Mouse (Mus musculus) liver, embryonic 16.5 days (tissue): ENCODE results near the gene Ffar2. TPM values are rescaled to one million over a fixed set of nuclear protein-coding genes. Genes with fewer than 3 reads are reported as not detected.
A peak's percentile ranks its signal among the peaks of the same experiment; 100 is the strongest.

Experiments
- ATAC-seq: fragments of 200-750 bp; cut with Nextera tagmentation; 2 replicates; pipeline ENCODE4 v1.8.0; 2017; ENCODE audit warnings: low read depth, mild to moderate bottlenecking, moderate number of reproducible peaks, moderate library complexity
- H3K27ac ChIP-seq: fragments of 300-500 bp; sonication (generic); 2 replicates; pipeline ENCODE4 v1.5.1; 2014; ENCODE audit warnings: mild to moderate bottlenecking, low read length
- H3K27me3 ChIP-seq: fragments of 300-500 bp; sonication (generic); 2 replicates; pipeline ENCODE4 v1.6.1; 2014; ENCODE audit warnings: low read depth, low read length, mixed read lengths; ENCODE audit not compliant: control insufficient read depth, insufficient read depth
- H3K36me3 ChIP-seq: fragments of 300-500 bp; sonication (generic); 2 replicates; pipeline ENCODE4 v1.6.1; 2014; ENCODE audit warnings: mild to moderate bottlenecking; ENCODE audit not compliant: control insufficient read depth, insufficient read depth
- H3K4me1 ChIP-seq: fragments of 300-500 bp; sonication (generic); 2 replicates; pipeline ENCODE4 v1.6.1; 2014; ENCODE audit warnings: low read depth, low read length, mixed read lengths; ENCODE audit not compliant: control insufficient read depth
- H3K4me2 ChIP-seq: fragments of 300-500 bp; sonication (generic); 2 replicates; pipeline ENCODE4 v1.6.1; 2014; ENCODE audit warnings: low read depth, low read length, mixed read lengths
- H3K4me3 ChIP-seq: fragments of 300-500 bp; sonication (generic); 2 replicates; pipeline ENCODE4 v1.5.1; 2014; ENCODE audit warnings: low read depth, mild to moderate bottlenecking, low read length
- H3K9ac ChIP-seq: fragments of 300-500 bp; sonication (generic); 2 replicates; pipeline ENCODE4 v1.6.1; 2014; ENCODE audit warnings: low read depth, low read length
- H3K9me3 ChIP-seq: fragments of 300-500 bp; sonication (generic); replicated peaks from 2 replicates; pipeline ENCODE4 v1.6.1; 2016; ENCODE audit warnings: low read length; ENCODE audit not compliant: control insufficient read depth
- WGBS: fragments of 180-500 bp; shearing (Covaris S2); extraction: QIAGEN DNeasy Blood & Tissue Kit; methylation state at CpG from one replicate; pipeline ENCODE4 v1.1.7; 2014; ENCODE audit not compliant: insufficient replicate concordance; 5-methylcytosine and 5-hydroxymethylcytosine counted together
- polyA plus RNA-seq: library from polyadenylated mRNA; unstranded; fragments of >200 nt; fragmentation: Nextera tagmentation; extraction: Ambion mirVana; gene quantifications from 2 replicates; pipeline ENCODE4 v1.2.1, GENCODE M21; 2015

Ffar2 gene
- polyA plus RNA-seq, 1 experiment from 2014 or later: 1.1 TPM

- peak; percentile 52; the same call in 1 of the 2 replicates for ATAC-seq
- H3K9ac ChIP-seq: no peak overlapping the region
- H3K36me3 ChIP-seq: no peaks in the 10 kb centered on the region
- no peaks in the 10 kb centered on the region for H3K27me3 ChIP-seq
- no peaks in the 10 kb centered on the region for H3K9me3 ChIP-seq
- peak overlapping the region; percentile 82 for H3K27ac ChIP-seq
- peak overlapping the region; percentile 25; the same call in 1 of the 2 replicates for H3K4me2 ChIP-seq
- H3K4me3 ChIP-seq: no peak overlapping the region
- H3K4me1 ChIP-seq: peaks cover 5% of the 10 kb centered on the region; the same call in 1 of the 2 replicates
- WGBS: 5% methylated on average over 9 of the region's 9 CpGs
These were observed 11.8 kb downstream of the Ffar2 start for GRCm38 (mm10) chr7:30811757-30812290.

- WGBS: 59% methylated on average over 6 of the region's 6 CpGs
- Histone ChIP-seq H3K4me3 (no peak overlapping the region), H3K4me1 (peaks cover 5% of the 10 kb centered on the region; the same call in 1 of the 2 replicates), H3K27me3 (no peaks in the 10 kb centered on the region), H3K9ac (no peak overlapping the region), H3K9me3 (no peaks in the 10 kb centered on the region), H3K36me3 (no peaks in the 10 kb centered on the region), H3K4me2 (no peak overlapping the region), H3K27ac (no peak overlapping the region)
- ATAC-seq: no peak
These were observed 13.3 kb downstream of the Ffar2 start for GRCm38 (mm10) chr7:30810319-30810718.

GRCm38 (mm10) chr7:30805924-30806323 lies 17.7 kb downstream of the Ffar2 start:
- ATAC-seq: peak; percentile 9; the same call in 1 of the 2 replicates
- no peak overlapping the region for H3K9ac ChIP-seq
- H3K4me3 ChIP-seq: no peak overlapping the region
- H3K27ac ChIP-seq: no peak overlapping the region
- no peaks in the 10 kb centered on the region for H3K27me3 ChIP-seq
- H3K9me3 ChIP-seq: no peaks in the 10 kb centered on the region
- no peaks in the 10 kb centered on the region for H3K4me1 ChIP-seq
- WGBS: 32% methylated on average over 6 of the region's 6 CpGs
- no peak overlapping the region for H3K4me2 ChIP-seq
- H3K36me3 ChIP-seq: no peaks in the 10 kb centered on the region

- H3K9ac ChIP-seq: no peak overlapping the region
- H3K4me1 ChIP-seq: no peaks in the 10 kb centered on the region
- no peak overlapping the region for H3K4me2 ChIP-seq
- whole genome bisulfite sequencing: 64% methylated on average over 9 of the region's 9 CpGs
- H3K9me3 ChIP-seq: no peaks in the 10 kb centered on the region
- no peak overlapping the region for H3K27ac ChIP-seq
- H3K4me3 ChIP-seq: no peak overlapping the region
- ATAC-seq: no peak
- no peaks in the 10 kb centered on the region for H3K36me3 ChIP-seq
- no peaks in the 10 kb centered on the region for H3K27me3 ChIP-seq
These were observed 19.4 kb downstream of the Ffar2 start for GRCm38 (mm10) chr7:30804026-30804715.

GRCm38 (mm10) chr7:30803256-30803655 lies 20.3 kb downstream of the Ffar2 start:
- H3K4me1 ChIP-seq: no peaks in the 10 kb centered on the region
- no peaks in the 10 kb centered on the region for H3K9me3 ChIP-seq
- H3K4me3 ChIP-seq: no peak overlapping the region
- H3K4me2 ChIP-seq: no peak overlapping the region
- H3K27ac ChIP-seq: no peak overlapping the region
- H3K27me3 ChIP-seq: no peaks in the 10 kb centered on the region
- no peaks in the 10 kb centered on the region for H3K36me3 ChIP-seq
- 72% methylated on average over 3 of the region's 3 CpGs for WGBS
- H3K9ac ChIP-seq: no peak overlapping the region
- no peak for ATAC-seq

GRCm38 (mm10) chr7:30800653-30801052 lies 22.9 kb downstream of the Ffar2 start:
- Histone ChIP-seq H3K27ac (no peak overlapping the region), H3K4me1 (no peaks in the 10 kb centered on the region), H3K36me3 (no peaks in the 10 kb centered on the region), H3K9me3 (no peaks in the 10 kb centered on the region; the same call in 1 of the 2 replicates), H3K27me3 (no peaks in the 10 kb centered on the region), H3K9ac (no peak overlapping the region), H3K4me3 (no peak overlapping the region), H3K4me2 (no peak overlapping the region)
- no peak for ATAC-seq

GRCm38 (mm10) chr7:30796790-30797189 lies 26.8 kb downstream of the Ffar2 start:
- Histone ChIP-seq H3K27me3 (no peaks in the 10 kb centered on the region), H3K4me2 (no peak overlapping the region), H3K9ac (no peak overlapping the region), H3K4me3 (no peak overlapping the region), H3K36me3 (no peaks in the 10 kb centered on the region), H3K9me3 (no peaks in the 10 kb centered on the region; the same call in 1 of the 2 replicates), H3K27ac (no peak overlapping the region), H3K4me1 (no peaks in the 10 kb centered on the region)
- no peak for ATAC-seq
- 48% methylated on average over 1 of the region's 1 CpGs for WGBS

- Histone ChIP-seq H3K4me3 (no peak overlapping the region), H3K36me3 (no peaks in the 10 kb centered on the region), H3K27me3 (no peaks in the 10 kb centered on the region), H3K9me3 (no peaks in the 10 kb centered on the region; the same call in 1 of the 2 replicates), H3K27ac (no peak overlapping the region), H3K9ac (no peak overlapping the region), H3K4me2 (no peak overlapping the region), H3K4me1 (no peaks in the 10 kb centered on the region)
- ATAC-seq: no peak
These were observed 28.7 kb downstream of the Ffar2 start for GRCm38 (mm10) chr7:30794921-30795320.

- H3K36me3 ChIP-seq: no peaks in the 10 kb centered on the region
- no peaks in the 10 kb centered on the region for H3K9me3 ChIP-seq
- ATAC-seq: no peak
- H3K27ac ChIP-seq: no peak overlapping the region
- H3K4me1 ChIP-seq: no peaks in the 10 kb centered on the region
- H3K4me3 ChIP-seq: no peak overlapping the region
- no peak overlapping the region for H3K9ac ChIP-seq
- WGBS: 20% methylated on average over 9 of the region's 9 CpGs
- no peaks in the 10 kb centered on the region for H3K27me3 ChIP-seq
- H3K4me2 ChIP-seq: no peak overlapping the region
These were observed 31.7 kb downstream of the Ffar2 start for GRCm38 (mm10) chr7:30791921-30792320.
